Mouse (Mus musculus) lung, postnatal 0 days (tissue): ENCODE data around the gene 2900026A02Rik.

ENCODE experiments used
- CTCF ChIP-seq: IDR thresholded peaks from 2 replicates; pipeline ENCODE4 v1.5.1; 2016; ENCODE audit warnings: antibody characterized with exemption, mild to moderate bottlenecking
- EP300 ChIP-seq: IDR thresholded peaks from 2 replicates; pipeline ENCODE4 v1.6.1; 2016; ENCODE audit warnings: antibody characterized with exemption, mild to moderate bottlenecking, control low read depth

DNA sequence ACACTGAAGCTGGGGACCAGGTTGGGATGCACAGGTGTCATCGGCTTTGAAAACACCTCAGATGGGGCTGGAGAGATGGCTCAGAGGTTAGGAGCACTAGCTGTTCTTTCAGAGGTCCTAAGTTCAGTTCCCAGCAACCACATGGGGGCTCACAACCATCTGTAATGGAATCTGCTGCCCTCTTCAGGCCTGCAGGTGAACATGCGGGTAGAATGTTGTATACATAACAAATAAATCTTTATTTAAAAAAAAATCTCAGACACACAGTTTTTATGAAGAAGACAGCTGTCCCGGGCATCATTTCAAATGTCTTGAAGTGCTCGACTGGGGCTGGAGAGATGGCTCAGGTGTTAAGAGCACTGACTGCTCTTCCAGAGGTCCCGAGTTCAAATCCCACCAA, 80.2 kb downstream of the 2900026A02Rik start:
- peak; percentile 33; the same call in 1 of the 2 replicates for TF ChIP-seq CTCF
- no peak for TF ChIP-seq EP300
